In the genomic region with DNA sequence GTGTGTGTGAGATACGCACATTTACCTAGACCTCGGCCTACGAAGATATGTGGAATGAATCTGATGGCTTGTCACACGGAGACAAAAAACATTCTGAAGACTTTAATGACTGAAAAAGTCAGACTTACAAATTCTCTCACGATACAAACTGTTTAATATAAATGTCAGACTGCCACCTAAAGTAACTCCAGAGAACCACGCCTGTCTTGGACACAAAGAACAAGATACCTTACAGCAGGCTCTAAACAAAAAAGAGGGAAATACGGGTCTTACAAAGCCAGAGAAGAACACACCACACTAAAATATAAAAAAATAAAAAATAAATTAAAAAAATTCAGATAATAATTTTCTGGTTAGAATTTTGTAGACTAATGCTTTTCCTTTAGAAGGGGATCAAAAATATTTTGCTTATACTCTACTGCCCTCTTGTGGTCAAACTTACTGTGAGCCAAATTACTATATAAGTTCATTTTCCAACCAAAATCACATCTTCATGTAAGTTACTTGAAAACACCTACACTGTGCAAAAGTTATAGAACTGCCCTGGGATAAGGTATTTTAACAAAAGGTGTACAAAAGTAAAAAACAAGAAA, we compare ENCODE assay signal across 8 mouse cellular contexts. TPM values are rescaled to one million over a fixed set of nuclear protein-coding genes. Genes with fewer than 3 reads are reported as not detected.
DNase-seq lines count a peak whose midpoint lies in the region; ATAC-seq and TF ChIP-seq lines count a peak whose summit lies in the region.

No protein-coding gene starts in this region.

- H3K9ac ChIP-seq in intestine, postnatal 0 days (ENCODE audit: low read depth, low read length), result no peak overlapping the region
- H3K9ac ChIP-seq in intestine, embryonic 15.5 days, result no peak overlapping the region

- H3K4me2 ChIP-seq in intestine, postnatal 0 days (replicated peaks; ENCODE audit: low read depth), result no peak overlapping the region
- no peak overlapping the region for H3K4me2 ChIP-seq in intestine, embryonic 15.5 days (replicated peaks)

- no peaks in the 10 kb centered on the region for H3K4me1 ChIP-seq in intestine, postnatal 0 days (replicated peaks; ENCODE audit: control insufficient read depth, insufficient read depth, low read length)
- no peaks in the 10 kb centered on the region for H3K4me1 ChIP-seq in intestine, embryonic 15.5 days (replicated peaks)

- H3K27ac ChIP-seq in intestine, postnatal 0 days (ENCODE audit: low read depth, low read length), result no peak overlapping the region
- no peak overlapping the region for H3K27ac ChIP-seq in intestine, embryonic 15.5 days

- H3K9me3 ChIP-seq in intestine, postnatal 0 days (ENCODE audit: control insufficient read depth), result no peaks in the 10 kb centered on the region
- H3K9me3 ChIP-seq in intestine, embryonic 15.5 days, result no peaks in the 10 kb centered on the region

- no peak overlapping the region for H3K4me3 ChIP-seq in intestine, postnatal 0 days (ENCODE audit: low read depth, low read length)
- H3K4me3 ChIP-seq in intestine, embryonic 15.5 days (replicated peaks), result no peak overlapping the region

- H3K36me3 ChIP-seq in intestine, postnatal 0 days (ENCODE audit: control insufficient read depth, insufficient read depth), result peaks cover 34% of the 10 kb centered on the region
- peaks cover 2% of the 10 kb centered on the region; the same call in 1 of the 2 replicates for H3K36me3 ChIP-seq in intestine, embryonic 15.5 days

- H3K27me3 ChIP-seq in intestine, postnatal 0 days (replicated peaks; ENCODE audit: control insufficient read depth, insufficient read depth, low read length), result no peaks in the 10 kb centered on the region
- H3K27me3 ChIP-seq in intestine, embryonic 15.5 days (replicated peaks), result no peaks in the 10 kb centered on the region

- ATAC-seq in intestine, postnatal 0 days, result no peak
- ATAC-seq in intestine, embryonic 15.5 days, result no peak

- 65% methylated on average over 7 of the region's 7 CpGs for WGBS in intestine, postnatal 0 days
- WGBS in intestine, embryonic 15.5 days, result 65% methylated on average over 7 of the region's 7 CpGs

- TF ChIP-seq CTCF in intestine, postnatal 0 days (IDR thresholded peaks at IDR 0.05; ENCODE audit: low read depth), result peak; percentile 70

- DNase-seq in 3T3-L1 (ENCODE audit: low read depth, low spot score), result peak; percentile 82
- DNase-seq in ES-CJ7 (ENCODE audit: low read depth, low spot score), result peak; percentile 45
- DNase-seq in embryo, embryonic 9.5 days (ENCODE audit: extremely low spot score), result peak; percentile 34
- DNase-seq in adrenal gland, adult 2 months, result no peak
- DNase-seq in frontal cortex, postnatal 25 days (ENCODE audit: low spot score in 2 of 2), result no peak
- DNase-seq in adrenal gland, adult 18-20 months (ENCODE audit: low spot score in 2 of 2), result no peak

RNA-seq across cellular contexts. Expression of a gene that starts 42.8 kb away (rescaled TPM):
- 41.0 and 41.4 TPM in 2 replicates for polyA plus RNA-seq in intestine, postnatal 0 days (2015; fragmentation: Nextera tagmentation; extraction: Ambion mirVana)
- 47.9 and 50.0 TPM in 2 replicates for polyA plus RNA-seq in intestine, embryonic 15.5 days (2015; fragmentation: Nextera tagmentation; extraction: Ambion mirVana)
- total RNA-seq in adrenal gland, adult 2 months (2021), result 100 to 1,000 TPM; 101 to 180 TPM
- polyA plus RNA-seq in adrenal gland, adult 2 months (2012; rRNA removed), result 46.7 and 86.7 TPM in 2 replicates
- total RNA-seq in adrenal gland, adult 18-20 months (2021), result 100 to 1,000 TPM; 154 to 197 TPM

RNA-seq across cellular contexts. Expression of a gene that starts 55.5 kb away (rescaled TPM):
- 33.4 and 35.4 TPM in 2 replicates for polyA plus RNA-seq in intestine, postnatal 0 days (2015; fragmentation: Nextera tagmentation; extraction: Ambion mirVana)
- 43.6 and 48.2 TPM in 2 replicates for polyA plus RNA-seq in intestine, embryonic 15.5 days (2015; fragmentation: Nextera tagmentation; extraction: Ambion mirVana)
- total RNA-seq in adrenal gland, adult 2 months (2021), result 10 to 100 TPM; 47.2 to 54.9 TPM
- 4.5 and 4.6 TPM in 2 replicates for polyA plus RNA-seq in adrenal gland, adult 2 months (2012; rRNA removed)
- total RNA-seq in adrenal gland, adult 18-20 months (2021), result 10 to 100 TPM; 41.0 to 59.1 TPM

Comparison
In these comparisons a context has a peak if more than half of its experiments do, and no peak if none do; other contexts are left out.
1. DNase-seq: peak in 3T3-L1 (single experiment), ES-CJ7 (single experiment) and embryo, embryonic 9.5 days (single experiment); none in adrenal gland, adult 2 months (single experiment), frontal cortex, postnatal 25 days (0 of 2) and adrenal gland, adult 18-20 months (0 of 2).